Mouse (Mus musculus) limb, embryonic 11.5 days (tissue): ENCODE measurements around the gene Ttc39a. TPM values are rescaled to one million over a fixed set of nuclear protein-coding genes. Genes with fewer than 3 reads are reported as not detected.

Experiments used
- ATAC-seq: fragments of 200-750 bp; cut with Nextera tagmentation; 2 replicates; pipeline ENCODE4 v1.8.0; 2017; ENCODE audit warnings: low read depth; ENCODE audit not compliant: insufficient number of reproducible peaks, low FRiP score, low TSS enrichment
- DNase-seq: peaks from one replicate; pipeline ENCODE4 v3.0.0-alpha.2; 2015; ENCODE audit warnings: low spot score
- H3K27ac ChIP-seq: fragments of 300-500 bp; sonication (generic); replicated peaks from 2 replicates; pipeline ENCODE4 v1.5.1; 2014; ENCODE audit warnings: low read depth, mild to moderate bottlenecking, low read length
- H3K27me3 ChIP-seq: fragments of 300-500 bp; sonication (generic); 2 replicates; pipeline ENCODE4 v1.6.1; 2014; ENCODE audit warnings: mild to moderate bottlenecking, low read length, mixed read lengths; ENCODE audit not compliant: control insufficient read depth, insufficient read depth
- H3K36me3 ChIP-seq: fragments of 300-500 bp; sonication (generic); 2 replicates; pipeline ENCODE4 v1.6.1; 2014; ENCODE audit warnings: mild to moderate bottlenecking, low read length, moderate library complexity, mixed read lengths; ENCODE audit not compliant: control insufficient read depth, insufficient read depth
- H3K4me1 ChIP-seq: fragments of 300-500 bp; sonication (generic); 2 replicates; pipeline ENCODE4 v1.6.1; 2014; ENCODE audit warnings: low read length, mixed read lengths; ENCODE audit not compliant: control insufficient read depth, insufficient read depth
- H3K4me2 ChIP-seq: fragments of 300-500 bp; sonication (generic); 2 replicates; pipeline ENCODE4 v1.6.1; 2014; ENCODE audit warnings: low read depth, mild to moderate bottlenecking, moderate library complexity; ENCODE audit not compliant: severe bottlenecking
- H3K4me3 ChIP-seq: fragments of 300-500 bp; sonication (generic); 2 replicates; pipeline ENCODE4 v1.5.1; 2014; ENCODE audit warnings: low read depth, low read length
- H3K9ac ChIP-seq: fragments of 300-500 bp; sonication (generic); 2 replicates; pipeline ENCODE4 v1.6.1; 2014; ENCODE audit warnings: mild to moderate bottlenecking, low read length
- H3K9me3 ChIP-seq: fragments of 300-500 bp; sonication (generic); 2 replicates; pipeline ENCODE4 v1.6.1; 2016; ENCODE audit warnings: low read length; ENCODE audit not compliant: control insufficient read depth
- WGBS: fragments of 180-500 bp; shearing (Covaris S2); extraction: QIAGEN DNeasy Blood & Tissue Kit; methylation state at CpG from one replicate; pipeline ENCODE4 v1.1.7; 2014; 5-methylcytosine and 5-hydroxymethylcytosine counted together
- polyA plus RNA-seq: library from polyadenylated mRNA; unstranded; fragments of >200 nt; fragmentation: Nextera tagmentation; extraction: Ambion mirVana; gene quantifications from 2 replicates; pipeline ENCODE4 v1.2.1, GENCODE M21; 2014

Gene Ttc39a
- polyA plus RNA-seq, 1 experiment from 2014 or later: 6.1 TPM

DNA sequence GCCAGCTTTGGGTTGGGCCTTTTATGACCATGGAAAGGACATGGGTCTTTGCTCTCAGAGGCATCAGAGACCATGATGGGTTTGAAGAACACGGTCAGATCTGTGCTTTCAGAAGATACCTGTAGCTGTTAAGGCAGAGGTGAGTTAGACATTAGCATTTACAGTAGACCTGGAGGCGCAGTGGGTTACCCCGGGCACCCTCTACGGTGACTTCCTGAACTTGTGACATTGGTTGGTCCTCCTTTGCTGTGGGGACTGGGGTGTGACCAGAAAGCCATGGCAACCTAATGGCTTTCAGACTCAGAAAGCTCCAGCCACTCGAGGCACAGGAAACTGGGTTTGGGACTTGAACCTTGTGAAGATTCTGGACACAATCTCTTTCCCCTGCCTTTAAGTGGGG lies 5.8 kb downstream of the Ttc39a start:
- ATAC-seq (no peak), DNase-seq (no peak)
- Histone ChIP-seq H3K27ac (no peak overlapping the region; the same call in 1 of the 2 replicates), H3K36me3 (no peaks in the 10 kb centered on the region), H3K4me2 (no peak overlapping the region), H3K4me3 (no peak overlapping the region), H3K9ac (no peak overlapping the region), H3K9me3 (no peaks in the 10 kb centered on the region), H3K27me3 (no peaks in the 10 kb centered on the region), H3K4me1 (no peaks in the 10 kb centered on the region)
- WGBS: 90% methylated on average over 5 of the region's 5 CpGs

DNA sequence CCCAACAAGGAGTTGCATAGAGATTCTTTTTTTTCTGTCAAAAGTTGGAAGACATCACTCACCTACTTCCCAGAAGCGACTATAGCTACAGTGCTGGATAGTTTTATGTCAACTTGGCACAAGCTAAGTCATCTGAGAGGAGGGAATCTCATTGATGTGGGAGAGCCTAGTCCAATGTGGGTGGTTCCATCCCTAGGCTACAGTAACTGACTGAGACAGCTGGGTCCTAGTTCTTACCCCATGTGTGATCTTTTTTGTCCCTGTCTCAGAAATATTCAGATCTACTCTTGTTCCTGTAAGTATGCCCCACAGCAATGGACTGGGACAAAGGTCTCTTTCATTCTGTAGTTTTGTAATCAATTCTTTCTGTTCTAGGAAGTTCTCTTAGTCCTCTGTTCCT lies 11.6 kb downstream of the Ttc39a start:
- no peaks in the 10 kb centered on the region for H3K36me3 ChIP-seq
- ATAC-seq: no peak
- no peaks in the 10 kb centered on the region for H3K4me1 ChIP-seq
- H3K9ac ChIP-seq: no peak overlapping the region
- DNase-seq: no peak
- no peak overlapping the region for H3K4me3 ChIP-seq
- no peaks in the 10 kb centered on the region for H3K27me3 ChIP-seq
- no peak overlapping the region for H3K27ac ChIP-seq
- 75% methylated on average over 1 of the region's 1 CpGs for WGBS
- no peak overlapping the region for H3K4me2 ChIP-seq
- H3K9me3 ChIP-seq: no peaks in the 10 kb centered on the region

DNA sequence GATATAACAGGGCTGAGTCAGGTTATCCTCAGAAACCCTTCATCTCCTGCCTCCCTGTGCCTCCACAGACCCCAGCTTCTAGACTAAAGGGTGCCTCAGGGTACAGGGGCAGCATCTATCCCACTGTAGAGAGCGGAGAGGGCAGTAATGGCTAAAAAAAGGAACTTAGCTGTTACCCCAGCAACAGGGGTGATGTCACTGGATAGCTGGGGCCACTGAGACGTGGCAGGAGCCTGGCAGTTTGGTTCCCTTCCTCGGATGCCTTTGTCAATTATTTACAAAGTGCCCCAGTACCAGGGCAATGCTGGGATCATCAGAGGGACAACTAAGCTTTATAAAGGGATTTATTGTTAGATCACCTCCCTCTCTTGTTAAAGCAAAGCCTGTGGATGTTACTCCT lies 12.6 kb downstream of the Ttc39a start:
- H3K9me3 ChIP-seq: no peaks in the 10 kb centered on the region
- no peaks in the 10 kb centered on the region for H3K27me3 ChIP-seq
- no peak for DNase-seq
- WGBS: 56% methylated on average over 3 of the region's 3 CpGs
- no peak overlapping the region for H3K9ac ChIP-seq
- H3K4me2 ChIP-seq: no peak overlapping the region
- no peaks in the 10 kb centered on the region for H3K36me3 ChIP-seq
- no peak overlapping the region for H3K4me3 ChIP-seq
- no peak overlapping the region for H3K27ac ChIP-seq
- no peaks in the 10 kb centered on the region for H3K4me1 ChIP-seq
- ATAC-seq: no peak

DNA sequence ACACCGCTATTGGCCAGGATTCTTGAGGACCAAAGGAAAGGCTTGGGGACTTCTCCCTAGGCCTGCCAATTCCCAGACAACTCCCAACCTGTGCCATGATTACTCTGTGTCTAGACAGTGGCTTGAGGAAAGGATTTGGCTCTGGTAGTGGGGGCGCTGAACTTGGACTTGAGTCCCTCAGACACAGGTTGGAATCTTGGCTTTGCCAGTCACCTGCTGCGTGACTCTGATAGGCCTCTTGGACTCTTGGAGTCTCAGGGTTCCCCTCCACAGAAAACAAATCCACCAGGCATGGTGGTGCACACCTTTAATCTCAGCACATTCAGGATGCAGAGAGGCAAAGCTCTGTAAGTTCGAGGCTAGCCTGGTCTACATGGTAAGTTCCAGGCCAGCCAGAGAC lies 13.1 kb downstream of the Ttc39a start:
- no peaks in the 10 kb centered on the region for H3K4me1 ChIP-seq
- no peaks in the 10 kb centered on the region for H3K36me3 ChIP-seq
- H3K4me2 ChIP-seq: no peak overlapping the region
- no peak overlapping the region for H3K27ac ChIP-seq
- DNase-seq (no peak), ATAC-seq (no peak)
- no peaks in the 10 kb centered on the region for H3K27me3 ChIP-seq
- 87% methylated on average over 4 of the region's 4 CpGs for WGBS
- H3K4me3 ChIP-seq: no peak overlapping the region
- no peak overlapping the region for H3K9ac ChIP-seq
- H3K9me3 ChIP-seq: no peaks in the 10 kb centered on the region

DNA sequence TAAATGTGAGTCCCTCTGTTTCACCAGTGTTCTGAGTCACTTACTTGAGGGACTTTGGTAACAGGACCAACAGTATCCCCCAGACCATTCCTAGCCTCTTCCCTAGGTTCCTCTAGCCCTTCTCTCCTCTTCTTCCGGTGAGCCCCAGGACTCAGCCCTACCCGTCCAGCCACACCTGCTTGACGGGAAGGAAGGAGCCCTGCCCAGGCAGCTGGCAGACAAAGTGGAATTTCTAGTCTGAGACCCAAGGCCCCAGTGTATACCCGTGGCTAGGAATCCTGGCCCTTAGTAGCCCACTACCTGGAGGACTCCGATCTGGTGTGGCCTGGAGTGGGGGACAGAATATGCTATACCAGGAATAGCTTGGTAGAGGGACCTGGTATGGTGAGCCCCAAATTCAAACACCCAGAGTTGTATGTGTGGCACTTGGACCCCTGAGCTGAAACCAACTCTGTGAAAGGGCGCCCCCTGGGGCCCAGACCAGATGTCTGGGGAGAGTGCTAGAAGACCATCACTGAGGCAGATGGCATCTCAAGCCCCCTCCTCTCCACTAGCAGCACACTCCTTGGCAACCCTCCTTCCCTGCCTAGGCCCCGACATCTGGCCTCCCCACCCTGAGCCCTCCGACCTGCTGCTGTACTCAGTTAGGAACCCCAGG lies 13.8 kb downstream of the Ttc39a start:
- no peaks in the 10 kb centered on the region for H3K36me3 ChIP-seq
- DNase-seq (no peak), ATAC-seq (no peak)
- 73% methylated on average over 8 of the region's 8 CpGs for WGBS
- no peak overlapping the region for H3K9ac ChIP-seq
- H3K27me3 ChIP-seq: no peaks in the 10 kb centered on the region
- no peaks in the 10 kb centered on the region for H3K4me1 ChIP-seq
- no peak overlapping the region for H3K4me2 ChIP-seq
- no peak overlapping the region for H3K4me3 ChIP-seq
- H3K9me3 ChIP-seq: no peaks in the 10 kb centered on the region
- no peak overlapping the region for H3K27ac ChIP-seq

DNA sequence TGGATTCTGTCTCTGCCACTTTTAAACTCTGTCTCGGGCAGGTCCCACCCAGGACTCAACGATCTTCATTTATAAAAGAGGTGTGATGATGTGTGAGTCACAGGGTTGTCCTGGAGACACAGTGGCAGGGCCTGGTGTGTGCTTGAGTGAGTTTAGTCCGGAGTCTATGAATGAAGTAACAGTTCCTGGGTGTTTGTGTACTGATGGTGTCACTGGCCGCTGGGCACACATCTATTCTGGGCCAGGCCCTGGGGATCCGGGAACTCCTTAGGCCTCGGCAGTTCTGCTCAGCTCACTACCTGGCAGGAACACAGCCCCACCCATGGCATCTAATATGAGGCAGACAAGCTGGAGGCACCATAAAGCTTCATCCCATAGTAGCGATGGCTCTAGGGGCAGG lies 15.2 kb downstream of the Ttc39a start:
- Histone ChIP-seq H3K27me3 (no peaks in the 10 kb centered on the region), H3K9ac (no peak overlapping the region), H3K4me2 (no peak overlapping the region), H3K9me3 (no peaks in the 10 kb centered on the region), H3K36me3 (no peaks in the 10 kb centered on the region), H3K27ac (no peak overlapping the region), H3K4me3 (no peak overlapping the region), H3K4me1 (no peaks in the 10 kb centered on the region)
- 85% methylated on average over 7 of the region's 7 CpGs for WGBS
- no peak for DNase-seq
- ATAC-seq: no peak

DNA sequence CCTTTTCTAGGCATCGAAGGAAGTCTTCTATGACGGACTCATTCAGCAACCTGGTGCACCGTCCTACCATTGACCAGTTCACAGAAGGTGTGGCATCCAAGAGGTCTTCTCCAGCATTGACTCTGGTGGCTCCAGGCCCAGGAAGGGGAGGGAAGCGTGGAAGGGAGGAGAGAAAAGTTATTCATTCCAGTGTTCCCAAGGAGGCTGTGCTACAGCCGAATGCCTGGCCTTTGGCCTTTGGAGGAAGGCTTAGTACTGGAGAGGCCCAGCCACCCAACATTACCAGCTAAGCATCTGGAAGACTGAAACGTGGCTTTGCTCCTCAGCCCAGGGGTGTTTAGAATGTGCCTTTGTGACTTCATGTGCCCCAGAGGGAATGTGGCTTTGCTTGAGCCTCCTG lies 16.0 kb downstream of the Ttc39a start:
- 80% methylated on average over 6 of the region's 6 CpGs for WGBS
- Histone ChIP-seq H3K9me3 (no peaks in the 10 kb centered on the region), H3K4me1 (no peaks in the 10 kb centered on the region), H3K27ac (no peak overlapping the region), H3K9ac (no peak overlapping the region), H3K36me3 (no peaks in the 10 kb centered on the region), H3K4me2 (no peak overlapping the region), H3K27me3 (no peaks in the 10 kb centered on the region), H3K4me3 (no peak overlapping the region)
- ATAC-seq (no peak), DNase-seq (no peak)

DNA sequence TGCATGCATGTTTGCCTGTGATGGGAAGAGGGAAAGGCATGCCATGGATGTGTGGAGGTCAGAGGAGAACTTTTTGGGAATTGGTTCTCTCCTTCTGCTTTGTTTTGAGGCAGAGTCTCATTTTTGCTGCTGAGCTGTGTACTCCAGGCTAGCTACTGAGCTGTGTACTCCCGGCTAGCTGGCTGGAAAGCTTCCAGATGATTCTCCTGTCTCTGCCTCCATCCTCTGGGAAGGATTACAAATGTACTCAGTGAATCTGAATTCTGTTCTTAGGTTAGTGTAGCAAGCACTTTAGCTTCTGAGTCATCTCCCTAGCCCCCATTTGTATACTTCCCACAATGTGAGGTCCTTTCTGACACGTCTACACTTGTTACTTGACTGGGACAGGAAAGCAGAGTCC lies 17.0 kb downstream of the Ttc39a start:
- WGBS: 78% methylated on average over 2 of the region's 2 CpGs
- no peak overlapping the region for H3K4me3 ChIP-seq
- no peaks in the 10 kb centered on the region for H3K27me3 ChIP-seq
- H3K36me3 ChIP-seq: no peaks in the 10 kb centered on the region
- no peaks in the 10 kb centered on the region for H3K9me3 ChIP-seq
- no peak overlapping the region for H3K27ac ChIP-seq
- no peaks in the 10 kb centered on the region for H3K4me1 ChIP-seq
- no peak for ATAC-seq
- no peak overlapping the region for H3K4me2 ChIP-seq
- DNase-seq: no peak
- H3K9ac ChIP-seq: no peak overlapping the region

DNA sequence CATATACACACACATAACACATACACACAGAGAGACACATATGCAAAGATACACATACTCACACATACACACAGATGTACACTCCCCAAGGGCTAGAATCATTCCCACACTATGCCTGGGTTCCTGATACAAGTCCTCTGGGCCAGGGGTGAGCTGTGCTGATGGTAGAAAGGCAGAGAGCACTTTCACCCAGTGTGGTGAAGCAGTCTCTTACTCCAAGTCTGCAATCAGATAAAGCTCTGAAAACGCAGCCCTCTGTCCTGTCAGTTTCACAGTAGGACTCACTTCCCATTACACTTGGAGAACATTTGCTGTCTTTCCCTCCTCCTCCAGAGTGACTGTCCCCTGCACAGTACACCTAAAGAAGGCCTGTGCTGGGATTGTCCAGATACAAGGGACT lies 20.6 kb downstream of the Ttc39a start:
- H3K9me3 ChIP-seq: no peaks in the 10 kb centered on the region
- H3K4me3 ChIP-seq: no peak overlapping the region
- H3K27me3 ChIP-seq: no peaks in the 10 kb centered on the region
- H3K36me3 ChIP-seq: no peaks in the 10 kb centered on the region
- no peak overlapping the region for H3K27ac ChIP-seq
- ATAC-seq (no peak), DNase-seq (no peak)
- WGBS: 70% methylated on average over 1 of the region's 1 CpGs
- no peak overlapping the region for H3K4me2 ChIP-seq
- no peak overlapping the region for H3K9ac ChIP-seq
- H3K4me1 ChIP-seq: peaks cover under 1% of the 10 kb centered on the region
